Mouse (Mus musculus): ENCODE results near the gene Actbl2.

The Actbl2 gene

DNA sequence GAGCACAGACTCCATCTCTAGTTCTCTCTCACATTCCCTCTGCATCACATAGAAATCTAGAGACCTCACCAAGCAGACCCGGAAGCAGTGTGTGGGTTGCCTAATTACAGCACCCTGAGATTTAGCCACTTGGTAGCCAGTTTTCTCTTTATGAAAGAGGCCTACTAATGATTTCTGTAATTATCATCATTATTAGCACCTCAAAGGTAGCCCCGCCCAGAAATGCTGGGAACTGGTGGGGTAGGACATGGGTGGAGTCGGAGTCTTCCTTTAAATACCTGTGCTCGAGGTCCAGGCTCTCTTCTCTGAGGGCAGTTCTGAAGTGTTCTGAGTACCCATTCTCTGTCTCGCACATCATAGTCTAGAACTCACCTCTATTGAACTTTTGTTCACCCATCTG, at the start of gene Actbl2:
TSS of gene Actbl2 (plus strand) at position 301 of the 400 bp plus-strand sequence.
- no peak for DNase-seq (ENCODE audit: low read depth)

GRCm38 (mm10) chr13:111210649-111211378, 44.0 kb upstream of the Actbl2 start:
- DNase-seq (ENCODE audit: low read depth), result no peak

DNA sequence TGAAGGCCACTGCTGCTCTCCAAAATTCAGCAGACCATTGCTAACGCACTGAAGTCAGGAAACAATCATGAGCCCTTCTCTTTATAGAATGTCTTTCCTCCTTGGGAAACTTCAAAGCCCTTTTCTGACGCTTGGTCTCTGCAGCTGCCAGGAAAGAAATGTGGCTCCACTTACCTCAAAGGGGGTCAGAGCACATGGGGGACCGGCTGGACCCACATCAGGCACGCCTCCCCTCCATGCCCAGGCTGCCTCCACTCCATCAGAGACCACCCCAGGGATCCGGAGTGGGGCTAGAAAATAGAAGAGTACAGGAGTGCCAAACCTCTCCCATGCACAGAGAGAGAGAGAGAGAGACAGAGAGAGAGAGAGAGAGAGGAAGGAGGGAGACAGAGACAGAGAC, 26.0 kb upstream of the Actbl2 start:
- DNase-seq (ENCODE audit: low read depth), result no peak

GRCm38 (mm10) chr13:111229541-111229940, 25.3 kb upstream of the Actbl2 start:
- no peak for DNase-seq (ENCODE audit: low read depth)

- DNase-seq (ENCODE audit: low read depth), result no peak
These were observed 22.4 kb upstream of the Actbl2 start for GRCm38 (mm10) chr13:111232416-111232815.

- DNase-seq (ENCODE audit: low read depth), result no peak
These were observed 21.5 kb upstream of the Actbl2 start for GRCm38 (mm10) chr13:111233356-111233755.

GRCm38 (mm10) chr13:111234573-111234972, 20.2 kb upstream of the Actbl2 start:
- DNase-seq (ENCODE audit: low read depth), result no peak

- no peak for DNase-seq (ENCODE audit: low read depth)
These were observed 19.1 kb upstream of the Actbl2 start for GRCm38 (mm10) chr13:111235719-111236166.

DNA sequence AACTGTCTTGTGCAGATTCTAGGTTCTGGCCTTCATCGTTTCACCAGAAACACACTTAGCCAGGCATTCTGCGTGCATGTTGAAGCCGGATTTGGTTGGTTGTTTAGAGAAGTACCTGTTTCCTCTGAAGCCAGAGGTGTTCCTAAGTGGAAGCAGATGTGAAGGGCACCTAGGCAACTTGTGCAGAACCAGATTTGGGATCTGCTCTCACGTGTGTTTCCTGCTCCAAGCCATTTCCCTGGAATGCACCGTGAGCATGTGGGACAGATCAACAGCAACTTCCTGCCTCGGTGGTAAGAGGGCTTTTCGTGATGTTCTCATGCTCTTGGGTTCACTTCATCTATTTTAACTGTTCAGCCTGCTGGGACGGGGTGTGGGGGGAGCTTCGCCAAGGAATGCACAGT, 18.4 kb upstream of the Actbl2 start:
- DNase-seq (ENCODE audit: low read depth), result no peak

GRCm38 (mm10) chr13:111237296-111237695, 17.5 kb upstream of the Actbl2 start:
- peak; percentile 20 for DNase-seq (ENCODE audit: low read depth)

- peak; percentile 59 for DNase-seq (ENCODE audit: low read depth)
These were observed 16.8 kb upstream of the Actbl2 start for GRCm38 (mm10) chr13:111237865-111238465.

DNA sequence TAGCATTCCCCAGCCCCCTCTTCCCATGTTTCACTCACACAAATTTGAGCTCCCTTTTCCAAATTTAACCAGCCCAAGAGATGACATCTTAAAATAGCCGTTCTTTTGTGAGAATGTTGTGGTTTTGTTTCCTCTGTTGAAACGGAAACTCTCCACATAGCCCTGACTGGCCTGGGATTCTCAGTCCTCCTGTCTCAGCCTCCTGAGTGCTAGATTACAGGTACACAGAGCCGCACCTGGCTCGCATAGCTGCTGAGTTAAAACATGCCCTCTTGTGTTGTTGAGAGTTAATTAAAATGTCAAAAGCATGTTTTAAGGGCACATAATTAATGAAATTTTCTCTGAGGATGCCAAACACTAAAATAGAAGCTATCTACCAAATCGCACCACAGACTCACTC, 3.7 kb upstream of the Actbl2 start:
- DNase-seq (ENCODE audit: low read depth), result no peak

GRCm38 (mm10) chr13:111251795-111252194, 3.0 kb upstream of the Actbl2 start:
- DNase-seq (ENCODE audit: low read depth), result peak; percentile 21

DNA sequence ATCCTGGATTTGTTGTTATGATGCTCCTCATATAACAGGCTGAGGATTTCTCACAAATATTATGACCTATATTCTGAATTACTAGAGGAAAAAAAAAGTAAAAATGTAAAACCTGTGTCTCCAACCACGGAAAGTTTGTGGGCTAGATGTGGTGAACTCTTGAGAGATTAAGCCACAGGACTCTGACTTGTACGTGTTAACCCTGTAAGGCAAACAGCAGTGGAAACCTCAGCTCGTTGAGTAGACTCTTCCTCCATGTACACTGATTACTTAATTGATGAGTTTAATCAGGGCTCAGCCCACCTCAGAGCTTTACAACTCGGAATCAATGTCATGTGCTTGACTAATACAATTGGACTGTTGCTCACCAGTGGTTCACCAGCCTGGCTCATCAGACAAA, 3.2 kb downstream of the Actbl2 start:
- peak; percentile 59 for DNase-seq (ENCODE audit: low read depth)

GRCm38 (mm10) chr13:111258424-111259092, 3.7 kb downstream of the Actbl2 start:
- DNase-seq (ENCODE audit: low read depth), result peak; percentile 44

GRCm38 (mm10) chr13:111259093-111259491, 4.3 kb downstream of the Actbl2 start:
- DNase-seq (ENCODE audit: low read depth), result no peak

DNA sequence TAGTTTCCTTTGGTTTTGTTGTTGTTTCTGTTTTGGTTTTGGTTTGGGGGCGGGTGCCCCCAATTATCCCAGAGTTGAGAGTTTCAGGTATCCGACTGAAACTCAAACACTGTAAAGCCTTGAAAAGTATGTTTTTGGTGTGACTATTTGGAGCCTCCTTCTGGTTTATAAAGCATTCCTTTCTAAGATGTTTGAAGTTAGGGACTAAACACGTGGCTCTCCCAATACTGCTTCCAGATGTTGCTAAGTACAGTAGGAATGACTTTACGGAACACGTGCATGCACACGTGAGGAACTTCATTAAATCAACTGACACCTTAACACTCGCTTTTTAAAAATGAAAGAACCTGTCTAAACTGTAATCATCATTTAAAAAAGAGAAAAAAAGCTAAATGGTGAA, 4.9 kb downstream of the Actbl2 start:
- no peak for DNase-seq (ENCODE audit: low read depth)

- no peak for DNase-seq (ENCODE audit: low read depth)
These were observed 8.4 kb downstream of the Actbl2 start for GRCm38 (mm10) chr13:111263186-111263585.

GRCm38 (mm10) chr13:111263758-111264157, 8.9 kb downstream of the Actbl2 start:
- no peak for DNase-seq (ENCODE audit: low read depth)

DNA sequence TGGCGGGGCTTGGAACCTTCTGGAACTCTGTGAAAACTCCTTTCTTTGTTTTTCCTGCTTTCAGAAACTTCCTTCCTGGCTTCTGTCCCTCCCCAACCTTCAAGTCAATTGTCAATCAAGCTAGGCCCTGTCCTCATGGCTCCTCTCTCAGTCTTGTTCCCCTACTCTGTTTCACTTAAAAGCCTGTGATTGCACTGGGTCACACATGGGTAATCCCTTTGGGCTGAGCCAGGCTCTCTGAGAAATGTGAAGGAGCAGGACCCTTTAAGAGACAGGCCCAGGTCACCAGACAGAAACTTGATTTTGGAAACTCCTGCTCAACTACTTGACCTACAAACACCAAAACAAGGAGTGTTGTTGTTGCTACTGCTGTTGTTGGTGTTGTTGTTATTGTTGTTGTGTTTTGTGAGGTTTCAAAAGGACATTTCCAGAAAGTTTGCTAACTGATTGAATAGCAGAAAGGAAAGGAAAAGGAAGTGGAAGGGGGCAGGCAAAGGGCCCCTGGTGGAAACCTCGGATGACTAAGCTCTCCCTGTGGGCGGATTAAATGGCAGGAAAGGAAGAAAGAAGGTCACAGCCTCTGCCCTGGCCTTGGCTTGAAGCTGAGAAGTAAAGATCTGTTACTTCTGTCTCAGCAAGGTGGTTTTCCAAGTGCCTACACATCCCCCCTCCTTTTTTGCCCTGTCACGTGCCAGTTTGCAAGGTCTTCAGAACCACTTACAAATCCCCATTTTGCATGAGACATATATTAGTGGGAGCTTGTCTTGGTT, 10.6 kb downstream of the Actbl2 start:
- peak; percentile 39 for DNase-seq (ENCODE audit: low read depth)

GRCm38 (mm10) chr13:111266855-111267254, 12.0 kb downstream of the Actbl2 start:
- DNase-seq (ENCODE audit: low read depth), result no peak

GRCm38 (mm10) chr13:111268992-111269391, 14.2 kb downstream of the Actbl2 start:
- no peak for DNase-seq (ENCODE audit: low read depth)
